9 mouse cellular contexts compared by ENCODE assay signal in genomic region chr12:12877539-12877938, GRCm38 (mm10).
DNase-seq lines count a peak whose midpoint lies in the region; ATAC-seq lines count a peak whose summit lies in the region.
"Had no signal": no experiment of that assay in that cellular context is flagged by ENCODE, and none has a peak within 500 bp of the region (broad histone marks: within the 10 kb centered on the region; RNA-seq: fewer than 3 reads in every experiment).

No protein-coding gene starts in this region.

- H3K4me1 ChIP-seq in forebrain, embryonic 16.5 days (replicated peaks; ENCODE audit: control insufficient read depth, insufficient read depth, low read length): peaks cover 24% of the 10 kb centered on the region
- no peaks in the 10 kb centered on the region for H3K4me1 ChIP-seq in midbrain, embryonic 15.5 days

- 0 out of 2 replicates have a peak overlapping the region, but pooled peaks have one; percentile 11 for H3K9ac ChIP-seq in forebrain, embryonic 16.5 days (replicated peaks; ENCODE audit: low read depth, low read length)
- H3K9ac ChIP-seq in midbrain, embryonic 15.5 days: no peak overlapping the region

- H3K4me3 ChIP-seq in forebrain, embryonic 16.5 days (replicated peaks; ENCODE audit: low read length): no peak overlapping the region
- no peak overlapping the region for H3K4me3 ChIP-seq in midbrain, embryonic 15.5 days
- H3K4me3 ChIP-seq: megakaryocyte, embryonic 14.5 days had no signal

- peak overlapping the region; percentile 90 for H3K27ac ChIP-seq in forebrain, embryonic 16.5 days (ENCODE audit: low read length)
- peak overlapping the region; percentile 41; the same call in 1 of the 2 replicates for H3K27ac ChIP-seq in midbrain, embryonic 15.5 days

- H3K36me3 ChIP-seq in forebrain, embryonic 16.5 days (ENCODE audit: control insufficient read depth, insufficient read depth): no peaks in the 10 kb centered on the region
- no peaks in the 10 kb centered on the region for H3K36me3 ChIP-seq in midbrain, embryonic 15.5 days (replicated peaks)

- peak; percentile 6 to 8 for DNase-seq in layer of hippocampus, adult 8-10 months (ENCODE audit: low spot score in 2 of 2)
- no peak for DNase-seq in layer of hippocampus, adult 11-12 months (ENCODE audit: low spot score)
- peak; percentile 82 for DNase-seq in cerebellum, adult 9-11 months
- no peak for DNase-seq in adrenal gland, adult 8-10 months
- DNase-seq in ovary, postnatal 14 days (ENCODE audit: low spot score): no peak
- DNase-seq in adipocyte (ENCODE audit: low spot score): no peak

- H3K4me2 ChIP-seq in forebrain, embryonic 16.5 days (ENCODE audit: low read length): no peak overlapping the region
- H3K4me2 ChIP-seq in midbrain, embryonic 15.5 days: no peak overlapping the region

- WGBS in forebrain, embryonic 16.5 days: 11% methylated on average over 5 of the region's 5 CpGs
- 20% methylated on average over 5 of the region's 5 CpGs for WGBS in midbrain, embryonic 15.5 days

- ATAC-seq in forebrain, embryonic 16.5 days: peak; percentile 91
- peak; percentile 79 for ATAC-seq in midbrain, embryonic 15.5 days (replicated peaks)

- H3K27me3 ChIP-seq in forebrain, embryonic 16.5 days (replicated peaks; ENCODE audit: control insufficient read depth, insufficient read depth, low read length): no peaks in the 10 kb centered on the region
- H3K27me3 ChIP-seq in midbrain, embryonic 15.5 days (replicated peaks): no peaks in the 10 kb centered on the region

- no peaks in the 10 kb centered on the region for H3K9me3 ChIP-seq in forebrain, embryonic 16.5 days (ENCODE audit: control insufficient read depth, low read length)
- no peaks in the 10 kb centered on the region for H3K9me3 ChIP-seq in midbrain, embryonic 15.5 days
- H3K9me3 ChIP-seq: megakaryocyte, embryonic 14.5 days had no signal

Comparison
In these comparisons a context has a peak if more than half of its experiments do, and no peak if none do; other contexts are left out.
1. DNase-seq: peak in layer of hippocampus, adult 8-10 months (2 of 2) and cerebellum, adult 9-11 months (single experiment); none in layer of hippocampus, adult 11-12 months (single experiment), adrenal gland, adult 8-10 months (single experiment), ovary, postnatal 14 days (single experiment) and adipocyte (single experiment).